Mouse (Mus musculus): ENCODE measurements around the gene Traf4. TPM values are rescaled to one million over a fixed set of nuclear protein-coding genes. Genes with fewer than 3 reads are reported as not detected.

The Traf4 gene
- 51.8 and 52.5 TPM in 2 replicates for polyA plus RNA-seq (2016; fragmentation: Nextera tagmentation; extraction: Ambion mirVana)

DNA sequence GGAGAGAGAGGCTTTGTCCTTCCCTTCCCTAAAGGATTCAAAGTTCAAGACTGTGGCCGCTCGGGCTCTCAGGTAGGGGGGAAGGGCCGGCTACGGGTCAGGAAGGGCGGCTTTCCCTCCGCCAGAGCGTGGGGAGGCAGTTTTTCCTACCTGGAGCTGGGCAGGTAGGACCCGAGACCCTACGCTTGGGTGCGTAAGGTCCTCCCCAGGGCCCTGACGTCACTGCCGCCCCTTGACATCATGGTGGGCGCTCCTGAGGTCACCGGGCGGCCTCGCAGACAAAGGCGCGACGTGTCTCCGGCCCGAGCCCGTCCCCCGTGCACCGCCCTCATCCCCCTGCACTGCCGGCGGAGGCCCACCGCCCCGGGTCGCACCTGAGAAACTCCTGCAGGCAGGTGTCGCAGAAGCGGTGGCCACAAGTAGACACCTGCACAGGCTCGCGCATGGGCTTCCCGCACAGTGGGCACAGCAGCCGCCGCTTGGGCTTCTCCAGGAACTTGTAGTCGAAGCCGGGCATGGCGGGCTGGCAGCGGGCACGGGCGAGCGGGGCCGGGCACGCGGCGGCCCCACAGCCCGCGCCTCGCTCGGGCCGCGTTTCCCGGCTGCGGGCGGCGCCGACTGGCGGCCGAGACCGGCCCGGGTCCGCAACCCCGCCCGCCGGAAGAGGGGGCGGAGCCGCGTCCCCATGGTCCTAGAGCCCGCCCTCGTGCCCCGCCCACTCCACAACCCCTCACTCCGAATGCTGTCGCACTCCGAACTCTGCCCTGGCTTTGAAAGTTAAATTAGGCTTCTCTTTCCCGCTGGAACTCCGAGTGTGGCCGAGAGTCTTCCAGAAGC is at the start of gene Traf4:
TSS of gene Traf4 (minus strand) at position 666 of the 837 bp plus-strand sequence.
- H3K4me2 ChIP-seq, result peak within 1 kb of the TSS; percentile 81
- H3K9me3 ChIP-seq (replicated peaks), result no peaks in the 10 kb centered on the region
- peak within 1 kb of the TSS; percentile 91 for H3K9ac ChIP-seq
- peak within 1 kb of the TSS; percentile 71 for H3K4me3 ChIP-seq
- H3K27me3 ChIP-seq (replicated peaks), result no peaks in the 10 kb centered on the region
- H3K36me3 ChIP-seq, result peaks cover 26% of the 10 kb centered on the region
- peaks cover 36% of the 10 kb centered on the region for H3K4me1 ChIP-seq (replicated peaks)
- peak within 1 kb of the TSS; percentile 93 for H3K27ac ChIP-seq (ENCODE audit: poor library complexity, severe bottlenecking)
- peak; percentile 90 for ATAC-seq (ENCODE audit: insufficient number of reproducible peaks, low FRiP score)
- WGBS, result under 1% methylated on average over 77 of the region's 78 CpGs

DNA sequence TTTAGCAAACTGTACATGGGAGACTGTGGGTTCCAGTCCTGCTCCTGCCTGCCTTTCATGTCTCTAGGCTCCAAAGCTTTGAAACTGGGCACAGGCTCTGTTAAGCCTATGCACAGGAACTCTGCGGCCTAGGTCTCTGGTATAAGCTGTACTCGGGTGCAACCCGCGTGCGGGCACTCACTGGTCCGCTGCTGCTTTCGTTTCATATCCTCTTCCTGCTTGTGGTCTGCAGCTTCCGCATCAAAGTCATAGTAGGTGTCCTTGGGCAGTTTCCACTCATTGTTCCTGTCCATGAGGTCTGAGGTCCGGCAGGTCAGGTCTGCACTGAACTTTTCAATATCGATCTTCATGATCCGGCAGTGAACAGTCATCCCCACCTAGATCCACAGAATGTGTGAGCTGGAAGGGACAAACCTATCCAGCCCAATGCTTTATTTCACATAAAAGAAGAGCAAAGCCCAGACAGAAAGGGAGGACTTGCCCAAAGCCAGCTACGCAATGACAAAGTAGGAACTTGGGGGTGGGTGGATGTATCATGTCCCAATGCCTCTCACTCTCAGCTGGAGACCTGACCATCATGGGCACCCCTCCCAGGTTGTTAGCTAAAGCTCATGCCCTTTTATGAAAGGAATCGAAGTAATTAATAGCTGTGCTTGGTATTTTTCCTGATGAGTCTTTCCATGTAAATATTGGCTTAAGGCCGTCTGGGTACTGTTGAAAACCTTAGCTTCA is 47.9 kb upstream of the Traf4 start:
- H3K9ac ChIP-seq, result no peak overlapping the region
- peaks cover 98% of the 10 kb centered on the region for H3K36me3 ChIP-seq
- H3K9me3 ChIP-seq (replicated peaks), result no peaks in the 10 kb centered on the region
- WGBS, result 95% methylated on average over 14 of the region's 14 CpGs
- no peaks in the 10 kb centered on the region for H3K27me3 ChIP-seq (replicated peaks)
- no peak overlapping the region for H3K27ac ChIP-seq (ENCODE audit: poor library complexity, severe bottlenecking)
- no peaks in the 10 kb centered on the region for H3K4me1 ChIP-seq (replicated peaks)
- no peak overlapping the region for H3K4me2 ChIP-seq
- no peak for ATAC-seq (ENCODE audit: insufficient number of reproducible peaks, low FRiP score)
- H3K4me3 ChIP-seq, result no peak overlapping the region

DNA sequence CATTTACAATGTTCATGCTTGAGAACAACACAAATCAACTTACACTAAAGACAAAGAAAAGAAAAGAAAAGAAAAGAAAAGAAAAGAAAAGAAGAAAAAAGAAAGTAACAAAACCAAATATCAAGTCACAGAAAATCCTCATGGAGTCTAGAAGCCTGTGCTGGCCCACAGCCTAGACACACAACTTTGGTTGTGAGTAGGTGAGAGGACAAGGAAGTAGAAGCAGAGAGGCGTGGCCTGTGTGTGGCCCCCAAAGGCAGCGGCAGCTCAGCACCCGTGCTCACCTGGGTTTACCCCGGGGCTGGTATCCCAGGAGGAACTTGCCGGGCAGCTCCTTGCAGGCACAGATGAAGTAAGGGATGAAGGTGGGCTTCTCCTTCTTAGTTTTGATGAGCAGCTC is 46.1 kb upstream of the Traf4 start:
- Histone ChIP-seq H3K27ac (ENCODE audit: poor library complexity, severe bottlenecking) (no peak overlapping the region), H3K9me3 (replicated peaks) (no peaks in the 10 kb centered on the region), H3K4me1 (replicated peaks) (no peaks in the 10 kb centered on the region), H3K4me2 (no peak overlapping the region), H3K27me3 (replicated peaks) (no peaks in the 10 kb centered on the region), H3K36me3 (peaks cover 99% of the 10 kb centered on the region), H3K4me3 (no peak overlapping the region), H3K9ac (no peak overlapping the region)
- 89% methylated on average over 5 of the region's 5 CpGs for WGBS
- ATAC-seq (ENCODE audit: insufficient number of reproducible peaks, low FRiP score), result no peak

DNA sequence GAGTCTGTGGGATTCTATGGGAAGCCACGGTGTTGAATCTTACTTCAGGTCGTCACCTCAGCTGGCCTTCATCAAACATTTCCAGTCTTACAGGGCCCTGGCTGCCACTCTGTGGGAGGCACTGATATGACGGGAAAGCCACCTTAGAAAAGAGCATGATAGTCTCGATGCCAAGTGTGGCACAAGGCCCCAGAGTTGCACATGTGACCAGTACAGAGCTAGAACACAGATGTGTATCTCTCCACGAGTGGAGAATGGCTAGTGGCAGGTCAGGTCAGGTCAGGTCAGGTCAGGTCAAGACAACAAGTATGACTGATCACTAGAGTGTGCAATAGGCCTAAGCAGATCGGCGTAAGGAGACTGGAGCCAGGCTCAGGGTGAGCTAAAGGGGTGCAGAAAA is 45.2 kb upstream of the Traf4 start:
- no peak for ATAC-seq (ENCODE audit: insufficient number of reproducible peaks, low FRiP score)
- H3K36me3 ChIP-seq, result peaks cover 99% of the 10 kb centered on the region
- H3K27ac ChIP-seq (ENCODE audit: poor library complexity, severe bottlenecking), result no peak overlapping the region
- H3K27me3 ChIP-seq (replicated peaks), result no peaks in the 10 kb centered on the region
- H3K4me1 ChIP-seq (replicated peaks), result no peaks in the 10 kb centered on the region
- H3K4me2 ChIP-seq, result no peak overlapping the region
- no peaks in the 10 kb centered on the region for H3K9me3 ChIP-seq (replicated peaks)
- no peak overlapping the region for H3K4me3 ChIP-seq
- WGBS, result 70% methylated on average over 7 of the region's 7 CpGs
- no peak overlapping the region for H3K9ac ChIP-seq

DNA sequence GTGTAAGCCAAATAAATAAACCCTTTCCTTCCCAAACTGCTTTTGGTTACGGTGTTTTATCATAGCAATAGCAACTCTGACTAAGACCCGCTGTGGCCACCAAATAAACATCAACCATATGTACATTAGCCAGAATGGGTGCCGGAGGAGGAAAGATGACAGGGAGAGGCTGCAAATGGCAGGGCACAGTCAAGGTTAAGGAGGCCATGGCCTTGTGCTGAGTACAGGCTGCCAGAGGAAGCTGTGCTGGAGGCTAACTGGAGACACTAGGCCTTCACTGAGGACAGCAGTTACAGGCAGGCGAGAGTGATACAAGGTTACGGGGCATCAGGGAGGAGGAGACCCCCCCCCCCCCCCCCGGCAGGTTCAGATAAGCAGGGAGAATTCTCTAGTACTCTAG is 44.5 kb upstream of the Traf4 start:
- ATAC-seq (ENCODE audit: insufficient number of reproducible peaks, low FRiP score), result no peak
- 93% methylated on average over 6 of the region's 6 CpGs for WGBS
- no peak overlapping the region for H3K4me3 ChIP-seq

DNA sequence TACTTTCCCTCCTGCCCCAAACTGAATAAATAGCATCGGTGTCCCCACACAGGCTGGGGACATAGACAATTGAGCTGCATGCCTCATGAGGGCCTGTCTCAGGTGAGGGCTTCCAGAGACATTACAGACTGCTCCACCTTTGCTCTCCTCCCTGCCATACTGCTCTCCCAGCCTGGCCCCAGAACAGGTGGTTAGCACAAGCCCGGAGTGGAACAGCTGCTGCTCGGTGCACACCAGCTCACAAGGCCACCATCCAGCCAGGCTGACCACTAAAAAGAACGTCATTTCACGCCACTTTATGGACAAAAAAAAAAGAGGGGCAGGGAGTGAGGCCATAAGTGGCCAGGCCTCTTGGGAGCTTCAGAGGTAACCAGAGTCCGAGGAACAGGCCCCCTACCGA is 41.8 kb upstream of the Traf4 start:
- Histone ChIP-seq H3K9ac (no peak overlapping the region), H3K4me3 (no peak overlapping the region), H3K36me3 (peaks cover 92% of the 10 kb centered on the region), H3K9me3 (replicated peaks) (no peaks in the 10 kb centered on the region), H3K27me3 (replicated peaks) (no peaks in the 10 kb centered on the region), H3K4me1 (replicated peaks) (no peaks in the 10 kb centered on the region), H3K4me2 (no peak overlapping the region), H3K27ac (ENCODE audit: poor library complexity, severe bottlenecking) (no peak overlapping the region)
- ATAC-seq (ENCODE audit: insufficient number of reproducible peaks, low FRiP score), result no peak
- WGBS, result 91% methylated on average over 7 of the region's 7 CpGs

More for the DNA sequence above, 44.5 kb upstream of the Traf4 start:
- Histone ChIP-seq H3K4me2 (no peak overlapping the region), H3K27me3 (replicated peaks) (no peaks in the 10 kb centered on the region), H3K9me3 (replicated peaks) (no peaks in the 10 kb centered on the region), H3K36me3 (peaks cover 99% of the 10 kb centered on the region), H3K9ac (no peak overlapping the region), H3K4me1 (replicated peaks) (no peaks in the 10 kb centered on the region), H3K27ac (ENCODE audit: poor library complexity, severe bottlenecking) (no peak overlapping the region)

DNA sequence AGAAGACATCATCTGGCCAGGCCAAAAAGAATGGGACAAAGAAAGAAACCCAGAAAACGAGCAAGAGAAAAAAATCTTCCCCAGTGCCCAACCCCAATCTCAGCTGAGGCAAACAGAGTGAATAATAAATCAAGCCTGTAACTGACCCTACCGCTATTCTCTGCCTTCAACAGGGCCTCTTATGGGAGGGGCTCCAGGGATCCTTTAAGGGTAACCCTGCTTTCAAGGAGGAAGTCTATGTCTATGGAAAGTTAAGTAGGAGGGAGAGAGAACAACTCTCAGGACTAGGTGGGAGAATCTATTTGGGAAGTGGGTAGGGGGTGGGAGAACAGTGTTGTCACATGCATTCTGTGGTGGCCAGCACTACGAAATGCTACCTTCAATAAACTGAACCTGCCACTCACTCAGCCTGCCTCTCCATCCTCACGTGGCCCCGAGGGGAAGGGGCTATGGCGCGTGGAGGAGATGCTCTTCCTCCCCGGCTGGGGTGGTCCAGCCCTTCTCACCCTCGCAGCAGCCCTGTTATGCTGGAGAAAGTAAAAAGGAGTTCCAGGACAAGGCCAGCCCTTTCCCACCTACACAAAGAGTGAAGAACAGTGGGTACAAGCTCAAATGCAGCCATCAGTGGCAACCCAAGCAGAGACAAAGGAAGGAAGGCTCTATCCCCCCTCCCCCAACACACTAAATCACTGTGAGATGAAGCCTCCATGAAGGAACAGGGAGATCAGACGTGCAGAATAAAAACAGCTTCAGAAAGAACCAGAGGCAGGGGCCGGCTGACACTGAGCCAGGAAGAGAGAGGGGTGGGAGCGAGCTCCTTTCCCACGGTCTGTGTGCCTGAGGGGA is 40.2 kb upstream of the Traf4 start:
- Histone ChIP-seq H3K36me3 (peaks cover 76% of the 10 kb centered on the region), H3K27ac (ENCODE audit: poor library complexity, severe bottlenecking) (no peak overlapping the region), H3K27me3 (replicated peaks) (no peaks in the 10 kb centered on the region), H3K9me3 (replicated peaks) (no peaks in the 10 kb centered on the region), H3K4me3 (no peak overlapping the region), H3K9ac (no peak overlapping the region), H3K4me2 (no peak overlapping the region), H3K4me1 (replicated peaks) (no peaks in the 10 kb centered on the region)
- no peak for ATAC-seq (ENCODE audit: insufficient number of reproducible peaks, low FRiP score)
- WGBS, result 87% methylated on average over 13 of the region's 13 CpGs

DNA sequence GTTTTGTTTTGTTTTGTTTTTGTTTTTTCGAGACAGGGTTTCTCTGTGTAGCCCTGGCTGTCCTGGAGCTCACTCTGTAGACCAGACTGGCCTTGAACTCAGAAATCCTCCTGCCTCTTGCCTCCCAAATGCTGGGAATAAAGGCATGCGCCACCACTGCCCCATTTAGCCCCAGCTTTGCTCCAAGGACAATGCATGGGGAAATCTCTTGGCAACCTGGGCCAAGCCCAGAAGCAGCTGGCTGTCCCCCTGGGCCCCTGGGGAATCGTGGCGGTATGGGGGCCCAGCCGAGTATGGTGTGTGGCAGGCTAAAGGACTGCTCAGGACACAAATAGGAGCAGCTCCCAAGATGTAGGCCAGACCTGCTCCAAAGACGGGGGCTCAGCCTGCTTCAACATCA is 38.9 kb upstream of the Traf4 start:
- H3K9ac ChIP-seq, result no peak overlapping the region
- no peaks in the 10 kb centered on the region for H3K9me3 ChIP-seq (replicated peaks)
- no peaks in the 10 kb centered on the region for H3K4me1 ChIP-seq (replicated peaks)
- H3K4me3 ChIP-seq, result no peak overlapping the region
- H3K27me3 ChIP-seq (replicated peaks), result no peaks in the 10 kb centered on the region
- no peak overlapping the region for H3K4me2 ChIP-seq
- ATAC-seq (ENCODE audit: insufficient number of reproducible peaks, low FRiP score), result no peak
- no peak overlapping the region for H3K27ac ChIP-seq (ENCODE audit: poor library complexity, severe bottlenecking)
- H3K36me3 ChIP-seq, result peaks cover 63% of the 10 kb centered on the region
- WGBS, result 85% methylated on average over 6 of the region's 6 CpGs

DNA sequence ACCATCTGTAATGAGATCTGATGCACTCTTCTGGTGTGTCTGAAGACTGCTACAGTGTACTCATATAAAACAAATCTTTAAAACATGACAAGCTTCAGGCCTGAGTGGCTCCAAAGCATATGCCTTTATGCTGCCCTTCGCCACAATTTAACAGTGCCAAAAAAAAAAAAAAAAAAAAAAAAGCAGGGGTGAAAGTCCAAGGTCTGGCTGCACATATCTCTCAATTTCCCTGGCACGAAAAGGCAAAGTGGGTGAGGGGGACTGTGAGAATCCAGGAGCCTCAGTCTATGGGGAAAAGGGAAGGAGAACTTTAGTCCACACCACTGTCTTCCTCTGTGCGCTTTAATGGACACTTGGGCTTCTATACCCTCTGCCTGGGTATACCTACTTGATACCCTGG is 37.0 kb upstream of the Traf4 start:
- Histone ChIP-seq H3K27ac (ENCODE audit: poor library complexity, severe bottlenecking) (no peak overlapping the region), H3K9ac (no peak overlapping the region), H3K4me1 (replicated peaks) (no peaks in the 10 kb centered on the region), H3K9me3 (replicated peaks) (no peaks in the 10 kb centered on the region), H3K4me3 (no peak overlapping the region), H3K27me3 (replicated peaks) (no peaks in the 10 kb centered on the region), H3K4me2 (no peak overlapping the region), H3K36me3 (peaks cover 44% of the 10 kb centered on the region)
- 91% methylated on average over 3 of the region's 3 CpGs for WGBS
- ATAC-seq (ENCODE audit: insufficient number of reproducible peaks, low FRiP score), result no peak

DNA sequence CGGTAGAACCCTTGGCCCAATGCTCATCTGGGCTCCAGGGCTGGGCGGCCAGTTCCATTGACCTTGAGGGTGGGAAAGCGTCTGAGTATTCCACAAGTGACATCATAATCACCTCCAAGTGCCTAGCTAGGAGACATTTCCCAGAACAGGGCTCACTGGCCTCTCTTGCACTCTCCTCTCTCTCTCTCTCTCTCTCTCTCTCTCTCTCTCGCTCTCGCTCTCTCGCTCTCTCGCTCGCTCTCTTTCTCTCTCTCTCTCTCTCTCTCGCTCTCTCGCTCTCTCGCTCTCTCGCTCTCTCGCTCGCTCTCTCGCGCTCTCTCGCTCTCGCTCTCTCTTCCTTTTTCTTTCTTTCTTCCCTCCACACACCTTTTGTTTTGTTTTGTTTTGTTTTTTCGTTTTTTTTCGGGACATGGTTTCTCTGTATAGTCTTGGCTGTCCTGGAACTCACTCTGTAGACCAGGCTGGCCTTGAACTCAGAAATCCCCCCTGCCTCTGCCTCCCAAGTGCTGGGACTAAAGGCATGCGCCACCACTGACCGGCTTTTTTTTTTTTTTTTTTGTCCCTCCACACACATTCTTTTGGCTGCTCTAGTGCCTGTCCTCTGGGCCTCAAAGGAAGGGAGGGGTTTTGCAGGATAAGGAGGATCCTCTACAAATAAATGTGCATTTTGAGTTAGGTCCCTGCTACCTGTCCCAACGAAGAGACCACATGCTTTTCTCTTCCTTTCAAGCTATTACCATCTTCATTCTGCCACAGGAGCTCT is 29.9 kb upstream of the Traf4 start:
- H3K27me3 ChIP-seq (replicated peaks), result no peaks in the 10 kb centered on the region
- no peak for ATAC-seq (ENCODE audit: insufficient number of reproducible peaks, low FRiP score)
- 54% methylated on average over 23 of the region's 23 CpGs for WGBS

More for the DNA sequence above, 29.9 kb upstream of the Traf4 start:
- Histone ChIP-seq H3K4me2 (peak overlapping the region; percentile 87), H3K4me1 (replicated peaks) (peaks cover 12% of the 10 kb centered on the region), H3K27ac (ENCODE audit: poor library complexity, severe bottlenecking) (peak overlapping the region; percentile 56), H3K9ac (peak overlapping the region; percentile 68), H3K36me3 (peaks cover 27% of the 10 kb centered on the region), H3K4me3 (peak overlapping the region; percentile 58), H3K9me3 (replicated peaks) (no peaks in the 10 kb centered on the region)

Data from heart, embryonic 12.5 days (tissue).